In genomic region chr10:93471415-93471814, GRCm38 (mm10) we compare ENCODE assay signal across 7 mouse cellular contexts. TPM values are rescaled to one million over a fixed set of nuclear protein-coding genes. Genes with fewer than 3 reads are reported as not detected.
DNase-seq lines count a peak whose midpoint lies in the region; ATAC-seq lines count a peak whose summit lies in the region.

No protein-coding gene starts in this region.

- no peak overlapping the region for H3K4me2 ChIP-seq in intestine, embryonic 15.5 days (replicated peaks)
- no peak overlapping the region for H3K4me2 ChIP-seq in midbrain, embryonic 14.5 days (ENCODE audit: low read length)

- WGBS in intestine, embryonic 15.5 days: 52% methylated on average over 11 of the region's 11 CpGs
- 47% methylated on average over 11 of the region's 11 CpGs for WGBS in midbrain, embryonic 14.5 days

- no peaks in the 10 kb centered on the region for H3K4me1 ChIP-seq in intestine, embryonic 15.5 days (replicated peaks)
- H3K4me1 ChIP-seq in midbrain, embryonic 14.5 days (ENCODE audit: control insufficient read depth, insufficient read depth, low read length): no peaks in the 10 kb centered on the region

- peak; percentile 55 for ATAC-seq in activated CD4-positive, CD25-positive, alpha-beta regulatory T cell, adult 4 months
- ATAC-seq in intestine, embryonic 15.5 days: peak; percentile 71
- ATAC-seq in midbrain, embryonic 14.5 days (ENCODE audit: low FRiP score, low TSS enrichment): peak; percentile 11; the same call in 1 of the 2 replicates

- no peaks in the 10 kb centered on the region for H3K9me3 ChIP-seq in intestine, embryonic 15.5 days
- H3K9me3 ChIP-seq in midbrain, embryonic 14.5 days (ENCODE audit: control insufficient read depth, low read length): no peaks in the 10 kb centered on the region

- peak; percentile 96 to 98 for DNase-seq in cerebellum, postnatal 10 days
- peak; percentile 84 to 87 for DNase-seq in frontal cortex, postnatal 36 days (ENCODE audit: low spot score in 2 of 2)
- peak; percentile 68 to 83 for DNase-seq in left cerebral cortex, postnatal 25 days (ENCODE audit: low spot score in 2 of 2)
- peak; percentile 95 for DNase-seq in midbrain, embryonic 14.5 days
- peak; percentile 80 to 92 for DNase-seq in spleen, postnatal 10 days (ENCODE audit: low spot score in 2 of 2)

- H3K36me3 ChIP-seq in intestine, embryonic 15.5 days: peaks cover 40% of the 10 kb centered on the region
- H3K36me3 ChIP-seq in midbrain, embryonic 14.5 days (ENCODE audit: control insufficient read depth, insufficient read depth, low read length): peaks cover 71% of the 10 kb centered on the region

- no peak overlapping the region for H3K9ac ChIP-seq in intestine, embryonic 15.5 days
- H3K9ac ChIP-seq in midbrain, embryonic 14.5 days (replicated peaks; ENCODE audit: low read length): no peak overlapping the region

- H3K27me3 ChIP-seq in intestine, embryonic 15.5 days (replicated peaks): no peaks in the 10 kb centered on the region
- no peaks in the 10 kb centered on the region for H3K27me3 ChIP-seq in midbrain, embryonic 14.5 days (ENCODE audit: control insufficient read depth, insufficient read depth, low read length)

- intact Hi-C loops in left cerebral cortex, postnatal 25 days (cut with DNase I): loop anchor here (1.0 to 10.0 kb wide), 4 partner anchors 41 to 427 kb away; no protein-coding TSS in a partner anchor

- H3K27ac ChIP-seq in intestine, embryonic 15.5 days: no peak overlapping the region
- no peak overlapping the region for H3K27ac ChIP-seq in midbrain, embryonic 14.5 days (replicated peaks; ENCODE audit: low read depth, low read length)

- no peak overlapping the region for H3K4me3 ChIP-seq in intestine, embryonic 15.5 days (replicated peaks)
- no peak overlapping the region for H3K4me3 ChIP-seq in midbrain, embryonic 14.5 days (replicated peaks; ENCODE audit: low read depth, low read length)

RNA-seq across cellular contexts. Expression of gene Hal, which starts 17.2 kb away (rescaled TPM):
- polyA plus RNA-seq in activated CD4-positive, CD25-positive, alpha-beta regulatory T cell, adult 4 months (2017; shearing (Covaris generic)): 1 to 10 TPM in 1 of 2 experiments, not detected in 1; 1.5 TPM
- 0.52 and 0.84 TPM in 2 replicates for polyA plus RNA-seq in intestine, embryonic 15.5 days (2015; fragmentation: Nextera tagmentation; extraction: Ambion mirVana)
- total RNA-seq in left cerebral cortex, postnatal 25 days (2021): not detected
- 0.27 TPM in 1 of 2 replicates, not detected in the other for polyA plus RNA-seq in midbrain, embryonic 14.5 days (2014; fragmentation: Nextera tagmentation; extraction: Ambion mirVana)

RNA-seq across cellular contexts. Expression of gene Lta4h, which starts 18.2 kb away (rescaled TPM):
- polyA plus RNA-seq in activated CD4-positive, CD25-positive, alpha-beta regulatory T cell, adult 4 months (2017; shearing (Covaris generic)): 100 to 1,000 TPM; 159 to 218 TPM
- polyA plus RNA-seq in intestine, embryonic 15.5 days (2015; fragmentation: Nextera tagmentation; extraction: Ambion mirVana): 299 and 320 TPM in 2 replicates
- total RNA-seq in left cerebral cortex, postnatal 25 days (2021): 10 to 100 TPM; 52.1 to 60.8 TPM
- 73.0 and 99.3 TPM in 2 replicates for polyA plus RNA-seq in midbrain, embryonic 14.5 days (2014; fragmentation: Nextera tagmentation; extraction: Ambion mirVana)

Comparison
In these comparisons a context has a peak if more than half of its experiments do, and no peak if none do; other contexts are left out.
1. ATAC-seq: peak in every context shown above with its lines; median percentile 71 in intestine, embryonic 15.5 days; 55 in activated CD4-positive, CD25-positive, alpha-beta regulatory T cell, adult 4 months; 11 in midbrain, embryonic 14.5 days.